Mouse (Mus musculus): ENCODE results near the gene Mctp2.

- TF ChIP-seq CTCF (IDR thresholded peaks at IDR 0.05; ENCODE audit: borderline replicate concordance, control insufficient read depth, extremely low read depth, insufficient read depth, low read length, poor library complexity), result no peak
- TF ChIP-seq POLR2A (IDR thresholded peaks at IDR 0.05; ENCODE audit: control insufficient read depth, extremely low read depth, insufficient read depth, low read length, poor library complexity), result no peak
Measured at GRCm38 (mm10) chr7:72051759-72052158, 254.6 kb downstream of the Mctp2 start.
